Mouse (Mus musculus) heart, embryonic 12.5 days (tissue): ENCODE measurements around the gene Tubal3. TPM values are rescaled to one million over a fixed set of nuclear protein-coding genes. Genes with fewer than 3 reads are reported as not detected.
A peak's percentile ranks its signal among the peaks of the same experiment; 100 is the strongest.

Source experiments
- ATAC-seq: fragments of 200-750 bp; cut with Nextera tagmentation; 2 replicates; pipeline ENCODE4 v1.8.0; 2017; ENCODE audit warnings: moderate TSS enrichment, moderate library complexity; ENCODE audit not compliant: insufficient number of reproducible peaks, low FRiP score
- H3K27ac ChIP-seq: fragments of 300-500 bp; sonication (generic); 2 replicates; pipeline ENCODE4 v1.5.1; 2016; ENCODE audit warnings: mild to moderate bottlenecking, moderate library complexity; ENCODE audit not compliant: poor library complexity, severe bottlenecking
- H3K27me3 ChIP-seq: fragments of 300-500 bp; sonication (generic); replicated peaks from 2 replicates; pipeline ENCODE4 v1.6.1; 2016; ENCODE audit warnings: mild to moderate bottlenecking, moderate library complexity
- H3K36me3 ChIP-seq: fragments of 300-500 bp; sonication (generic); 2 replicates; pipeline ENCODE4 v1.6.1; 2016; ENCODE audit warnings: mild to moderate bottlenecking, moderate library complexity
- H3K4me1 ChIP-seq: fragments of 300-500 bp; sonication (generic); replicated peaks from 2 replicates; pipeline ENCODE4 v1.6.1; 2016; ENCODE audit warnings: mild to moderate bottlenecking
- H3K4me2 ChIP-seq: fragments of 300-500 bp; sonication (generic); 2 replicates; pipeline ENCODE4 v1.6.1; 2016; ENCODE audit warnings: mild to moderate bottlenecking, moderate library complexity
- H3K4me3 ChIP-seq: fragments of 300-500 bp; sonication (generic); 2 replicates; pipeline ENCODE4 v1.5.1; 2016; ENCODE audit warnings: mild to moderate bottlenecking
- H3K9ac ChIP-seq: fragments of 300-500 bp; sonication (generic); 2 replicates; pipeline ENCODE4 v1.6.1; 2016; ENCODE audit warnings: mild to moderate bottlenecking, moderate library complexity
- H3K9me3 ChIP-seq: fragments of 300-500 bp; sonication (generic); replicated peaks from 2 replicates; pipeline ENCODE4 v1.6.1; 2016; ENCODE audit warnings: mild to moderate bottlenecking, moderate library complexity
- WGBS: fragments of 180-500 bp; shearing (Covaris S2); methylation state at CpG from one replicate; pipeline ENCODE4 v1.1.7; 2016; 5-methylcytosine and 5-hydroxymethylcytosine counted together
- polyA plus RNA-seq: library from polyadenylated mRNA; unstranded; fragments of >200 nt; fragmentation: Nextera tagmentation; extraction: Ambion mirVana; gene quantifications from 2 replicates; pipeline ENCODE4 v1.2.1, GENCODE M21; 2016

Gene Tubal3
- polyA plus RNA-seq, result not detected in 2 replicates

GRCm38 (mm10) chr13:3917571-3918311, at the start of gene Tubal3, which contains the start of gene Net1:
Gene Tubal3, plus strand, starts transcription at chr13:3918274.
Gene Net1, minus strand, starts transcription at chr13:3918220.
- ATAC-seq, result peak; percentile 94
- WGBS, result under 1% methylated on average over 52 of the region's 52 CpGs
- Histone ChIP-seq H3K4me3 (peak within 1 kb of the TSS; percentile 96), H3K27ac (peak within 1 kb of the TSS; percentile 66), H3K9me3 (no peaks in the 10 kb centered on the region; the same call in 1 of the 2 replicates), H3K27me3 (no peaks in the 10 kb centered on the region), H3K4me1 (peaks cover 9% of the 10 kb centered on the region), H3K36me3 (peaks cover 13% of the 10 kb centered on the region), H3K9ac (peak within 1 kb of the TSS; percentile 92), H3K4me2 (peak within 1 kb of the TSS; percentile 88)

- no peaks in the 10 kb centered on the region for H3K36me3 ChIP-seq
- H3K4me2 ChIP-seq, result no peak overlapping the region
- no peak overlapping the region for H3K9ac ChIP-seq
- no peaks in the 10 kb centered on the region for H3K27me3 ChIP-seq
- H3K4me1 ChIP-seq, result peaks cover 6% of the 10 kb centered on the region; the same call in 1 of the 2 replicates
- no peaks in the 10 kb centered on the region for H3K9me3 ChIP-seq
- no peak overlapping the region for H3K27ac ChIP-seq
- ATAC-seq, result no peak
- no peak overlapping the region for H3K4me3 ChIP-seq
Measured at GRCm38 (mm10) chr13:3869901-3870300, 48.2 kb upstream of the Tubal3 start.

- H3K4me3 ChIP-seq, result no peak overlapping the region
- no peaks in the 10 kb centered on the region for H3K27me3 ChIP-seq
- H3K4me1 ChIP-seq, result peaks cover 12% of the 10 kb centered on the region
- WGBS, result 87% methylated on average over 4 of the region's 4 CpGs
- no peak for ATAC-seq
- H3K27ac ChIP-seq, result no peak overlapping the region
- H3K9ac ChIP-seq, result no peak overlapping the region
- H3K36me3 ChIP-seq, result no peaks in the 10 kb centered on the region
- no peak overlapping the region for H3K4me2 ChIP-seq
- H3K9me3 ChIP-seq, result no peaks in the 10 kb centered on the region
Measured at GRCm38 (mm10) chr13:3872832-3873231, 45.2 kb upstream of the Tubal3 start.

GRCm38 (mm10) chr13:3876448-3876847, 41.6 kb upstream of the Tubal3 start:
- Histone ChIP-seq H3K4me3 (no peak overlapping the region), H3K27me3 (no peaks in the 10 kb centered on the region), H3K4me2 (no peak overlapping the region), H3K36me3 (peaks cover 8% of the 10 kb centered on the region), H3K27ac (no peak overlapping the region), H3K9ac (no peak overlapping the region), H3K4me1 (peaks cover 13% of the 10 kb centered on the region), H3K9me3 (no peaks in the 10 kb centered on the region)
- ATAC-seq, result no peak
- WGBS, result 80% methylated on average over 6 of the region's 6 CpGs

GRCm38 (mm10) chr13:3877185-3877584, 40.9 kb upstream of the Tubal3 start:
- WGBS, result 42% methylated on average over 6 of the region's 6 CpGs
- Histone ChIP-seq H3K27me3 (no peaks in the 10 kb centered on the region), H3K4me3 (no peak overlapping the region), H3K4me2 (no peak overlapping the region), H3K9me3 (no peaks in the 10 kb centered on the region), H3K9ac (no peak overlapping the region), H3K27ac (no peak overlapping the region), H3K36me3 (peaks cover 16% of the 10 kb centered on the region), H3K4me1 (peaks cover 13% of the 10 kb centered on the region)
- no peak for ATAC-seq

GRCm38 (mm10) chr13:3877679-3878220, 40.3 kb upstream of the Tubal3 start:
- WGBS, result 42% methylated on average over 4 of the region's 4 CpGs
- no peak for ATAC-seq

GRCm38 (mm10) chr13:3886663-3887062, 31.4 kb upstream of the Tubal3 start:
- H3K4me1 ChIP-seq, result peaks cover 9% of the 10 kb centered on the region
- H3K27me3 ChIP-seq, result no peaks in the 10 kb centered on the region
- WGBS, result 95% methylated on average over 7 of the region's 7 CpGs
- H3K27ac ChIP-seq, result no peak overlapping the region
- ATAC-seq, result no peak
- no peak overlapping the region for H3K4me2 ChIP-seq
- no peaks in the 10 kb centered on the region for H3K9me3 ChIP-seq
- no peak overlapping the region for H3K9ac ChIP-seq
- no peak overlapping the region for H3K4me3 ChIP-seq
- peaks cover 67% of the 10 kb centered on the region for H3K36me3 ChIP-seq

More at GRCm38 (mm10) chr13:3877679-3878220, 40.3 kb upstream of the Tubal3 start:
- Histone ChIP-seq H3K4me3 (no peak overlapping the region), H3K9me3 (no peaks in the 10 kb centered on the region), H3K27me3 (no peaks in the 10 kb centered on the region), H3K4me2 (no peak overlapping the region), H3K27ac (no peak overlapping the region), H3K4me1 (peaks cover 13% of the 10 kb centered on the region), H3K9ac (no peak overlapping the region), H3K36me3 (peaks cover 21% of the 10 kb centered on the region)

- Histone ChIP-seq H3K27me3 (no peaks in the 10 kb centered on the region), H3K4me1 (peaks cover 11% of the 10 kb centered on the region), H3K9ac (no peak overlapping the region), H3K4me3 (no peak overlapping the region), H3K9me3 (no peaks in the 10 kb centered on the region), H3K36me3 (peaks cover 46% of the 10 kb centered on the region), H3K4me2 (no peak overlapping the region), H3K27ac (no peak overlapping the region)
- 77% methylated on average over 3 of the region's 3 CpGs for WGBS
- no peak for ATAC-seq
Measured at GRCm38 (mm10) chr13:3889111-3889510, 29.0 kb upstream of the Tubal3 start.

GRCm38 (mm10) chr13:3890061-3890460, 28.0 kb upstream of the Tubal3 start:
- peak overlapping the region; percentile 12; the same call in 1 of the 2 replicates for H3K4me2 ChIP-seq
- H3K27ac ChIP-seq, result no peak overlapping the region
- WGBS, result 57% methylated on average over 8 of the region's 8 CpGs
- H3K27me3 ChIP-seq, result no peaks in the 10 kb centered on the region
- H3K4me3 ChIP-seq, result no peak overlapping the region
- peaks cover 37% of the 10 kb centered on the region for H3K36me3 ChIP-seq
- ATAC-seq, result no peak
- no peaks in the 10 kb centered on the region for H3K9me3 ChIP-seq
- H3K4me1 ChIP-seq, result peaks cover 11% of the 10 kb centered on the region
- 0 out of 2 replicates have a peak overlapping the region, but pooled peaks have one; percentile 3 for H3K9ac ChIP-seq

- peaks cover 22% of the 10 kb centered on the region for H3K36me3 ChIP-seq
- peak overlapping the region; percentile 57 for H3K9ac ChIP-seq
- peak overlapping the region; percentile 67 for H3K4me2 ChIP-seq
- ATAC-seq, result no peak
- WGBS, result 38% methylated on average over 8 of the region's 8 CpGs
- peaks cover 11% of the 10 kb centered on the region for H3K4me1 ChIP-seq
- no peaks in the 10 kb centered on the region for H3K27me3 ChIP-seq
- H3K27ac ChIP-seq, result no peak overlapping the region
- peak overlapping the region; percentile 76 for H3K4me3 ChIP-seq
- H3K9me3 ChIP-seq, result no peaks in the 10 kb centered on the region
Measured at GRCm38 (mm10) chr13:3891479-3892087, 26.5 kb upstream of the Tubal3 start.

- H3K27ac ChIP-seq, result no peak overlapping the region
- H3K27me3 ChIP-seq, result no peaks in the 10 kb centered on the region
Measured at GRCm38 (mm10) chr13:3892601-3893000, 25.5 kb upstream of the Tubal3 start.

More at GRCm38 (mm10) chr13:3892601-3893000, 25.5 kb upstream of the Tubal3 start:
- Histone ChIP-seq H3K9ac (peak overlapping the region; percentile 65), H3K36me3 (peaks cover 12% of the 10 kb centered on the region), H3K4me1 (peaks cover 11% of the 10 kb centered on the region), H3K4me2 (peak overlapping the region; percentile 67), H3K4me3 (peak overlapping the region; percentile 76), H3K9me3 (no peaks in the 10 kb centered on the region)
- 13% methylated on average over 7 of the region's 7 CpGs for WGBS
- no peak for ATAC-seq
